Mouse (Mus musculus) MEL (cell line): ENCODE data around the gene Mipol1. TPM values are rescaled to one million over a fixed set of nuclear protein-coding genes. Genes with fewer than 3 reads are reported as not detected.

Source experiments
- DNase-seq: peaks from one replicate; pipeline ENCODE4 v3.0.0; 2011; ENCODE audit warnings: low read depth, low spot score
- H3K27ac ChIP-seq: 2 replicates; pipeline ENCODE4 v1.5.1; 2012; ENCODE audit warnings: low read depth, mild to moderate bottlenecking, control low read depth, low read length, moderate library complexity; ENCODE audit not compliant: control insufficient read depth
- H3K27me3 ChIP-seq, 2 experiments: fragments of 150-350 bp in 1 of 2; sonication (generic) in 1 of 2; 2 replicates each; pipeline ENCODE4 v1.6.1; 2012; ENCODE audit warnings: low read length in 2 of 2, mild to moderate bottlenecking in 2 of 2, improper control_type of control experiment in 1 of 2, moderate library complexity in 1 of 2; ENCODE audit not compliant: insufficient read depth in 2 of 2, control insufficient read depth in 1 of 2
- H3K36me3 ChIP-seq, 2 experiments: 2 replicates each; pipeline ENCODE4 v1.6.1; 2012 to 2014; ENCODE audit warnings: low read length in 2 of 2, improper control_type of control experiment in 1 of 2, inconsistent platforms in 1 of 2, mild to moderate bottlenecking in 1 of 2; ENCODE audit not compliant: insufficient read depth in 2 of 2, control insufficient read depth in 1 of 2
- H3K4me1 ChIP-seq, 2 experiments: fragments of 150-350 bp in 1 of 2; sonication (generic) in 1 of 2; 2 replicates each; pipeline ENCODE4 v1.6.1; 2012; ENCODE audit warnings: low read length in 2 of 2, improper control_type of control experiment in 1 of 2, mild to moderate bottlenecking in 1 of 2; ENCODE audit not compliant: insufficient read depth in 2 of 2, control insufficient read depth in 1 of 2
- H3K4me3 ChIP-seq, 2 experiments: fragments of 150-350 bp in 1 of 2; sonication (generic) in 1 of 2; 2 replicates each; pipeline ENCODE4 v1.5.1; 2012; ENCODE audit warnings: low read depth in 2 of 2, low read length in 2 of 2, mild to moderate bottlenecking in 2 of 2, moderate library complexity in 2 of 2, control low read depth in 1 of 2, improper control_type of control experiment in 1 of 2; ENCODE audit not compliant: control insufficient read depth in 1 of 2, insufficient read depth in 1 of 2
- H3K79me2 ChIP-seq: 2 replicates; pipeline ENCODE4 v1.6.1; 2012; ENCODE audit warnings: mild to moderate bottlenecking, low read length, moderate library complexity; ENCODE audit not compliant: control insufficient read depth, poor library complexity, insufficient read depth
- H3K9ac ChIP-seq: 2 replicates; pipeline ENCODE4 v1.6.1; 2012; ENCODE audit warnings: low read depth, mild to moderate bottlenecking, control low read depth, low read length, moderate library complexity; ENCODE audit not compliant: control insufficient read depth, poor library complexity, severe bottlenecking
- H3K9me3 ChIP-seq: fragments of 150-350 bp; sonication (generic); replicated peaks from 2 replicates; pipeline ENCODE4 v1.6.1; 2012; ENCODE audit warnings: mild to moderate bottlenecking, low read length, improper control_type of control experiment, moderate library complexity; ENCODE audit not compliant: insufficient read depth
- BHLHE40 ChIP-seq: IDR thresholded peaks from 2 replicates; pipeline ENCODE4 v1.6.1; 2012; ENCODE audit warnings: low read depth, mild to moderate bottlenecking, inconsistent platforms, low read length, improper control_type of control experiment, borderline replicate concordance
- CHD1 ChIP-seq: IDR thresholded peaks from 2 replicates; pipeline ENCODE4 v1.6.1; 2012; ENCODE audit warnings: low read depth, mild to moderate bottlenecking, inconsistent platforms, low read length, improper control_type of control experiment
- CHD2 ChIP-seq: IDR thresholded peaks from 2 replicates; pipeline ENCODE4 v1.6.1; 2011; ENCODE audit warnings: low read length, improper control_type of control experiment
- EP300 ChIP-seq, 2 experiments: IDR thresholded peaks; 2 replicates each; pipeline ENCODE4 v1.6.1; 2011; ENCODE audit warnings: improper control_type of control experiment in 2 of 2, low read length in 2 of 2, low read depth in 1 of 2, mild to moderate bottlenecking in 1 of 2
- ETS1 ChIP-seq: IDR thresholded peaks from 2 replicates; pipeline ENCODE4 v1.6.1; 2012; ENCODE audit warnings: low read depth, mild to moderate bottlenecking, inconsistent platforms, low read length, improper control_type of control experiment, moderate library complexity
- HCFC1 ChIP-seq: IDR thresholded peaks from 2 replicates; pipeline ENCODE4 v1.6.1; 2012; ENCODE audit warnings: low read depth, mild to moderate bottlenecking, inconsistent platforms, low read length, improper control_type of control experiment, moderate library complexity
- JUND ChIP-seq: IDR thresholded peaks from 2 replicates; pipeline ENCODE4 v1.6.1; 2011; ENCODE audit warnings: low read depth, mild to moderate bottlenecking, improper control_type of control experiment, low read length
- KAT2A ChIP-seq: conservative IDR thresholded peaks from 2 replicates; pipeline ENCODE4 v1.6.1; 2012; ENCODE audit warnings: low read depth, low read length, improper control_type of control experiment, inconsistent platforms
- MAFK ChIP-seq: IDR thresholded peaks from 2 replicates; pipeline ENCODE4 v1.6.1; 2011; ENCODE audit warnings: low read depth, mild to moderate bottlenecking, low read length, improper control_type of control experiment, borderline replicate concordance
- MAZ ChIP-seq: IDR thresholded peaks from 2 replicates; pipeline ENCODE4 v1.6.1; 2012; ENCODE audit warnings: low read depth, mild to moderate bottlenecking, inconsistent platforms, low read length, improper control_type of control experiment
- MEF2A ChIP-seq: IDR thresholded peaks from 2 replicates; pipeline ENCODE4 v1.6.1; 2014; ENCODE audit warnings: low read depth, mild to moderate bottlenecking, inconsistent platforms, low read length, improper control_type of control experiment; ENCODE audit not compliant: poor library complexity, insufficient replicate concordance, severe bottlenecking; ENCODE audit errors: extremely low read depth
- MXI1 ChIP-seq: IDR thresholded peaks from 2 replicates; pipeline ENCODE4 v1.6.1; 2011; ENCODE audit warnings: mild to moderate bottlenecking, low read depth, low read length, improper control_type of control experiment
- MYB ChIP-seq: IDR thresholded peaks from 2 replicates; pipeline ENCODE4 v1.6.1; 2011; ENCODE audit warnings: mild to moderate bottlenecking, low read depth, low read length, improper control_type of control experiment
- MYC ChIP-seq: IDR thresholded peaks from 2 replicates; pipeline ENCODE4 v1.6.1; 2011; ENCODE audit warnings: low read depth, mild to moderate bottlenecking, low read length, improper control_type of control experiment, moderate library complexity
- NRF1 ChIP-seq: IDR thresholded peaks from 2 replicates; pipeline ENCODE4 v1.6.1; 2014; ENCODE audit warnings: low read depth, mild to moderate bottlenecking, inconsistent platforms, low read length, improper control_type of control experiment, moderate library complexity; ENCODE audit not compliant: poor library complexity, insufficient read depth, severe bottlenecking
- SMC3 ChIP-seq: IDR thresholded peaks from 2 replicates; pipeline ENCODE4 v1.6.1; 2011; ENCODE audit warnings: low read depth, low read length, improper control_type of control experiment
- TAL1 ChIP-seq: IDR thresholded peaks from 2 replicates; pipeline ENCODE4 v1.6.1; 2012; ENCODE audit warnings: mild to moderate bottlenecking, inconsistent platforms, low read length, moderate library complexity, mixed read lengths
- TBP ChIP-seq: IDR thresholded peaks from 2 replicates; pipeline ENCODE4 v1.8.0; 2011; ENCODE audit warnings: low read depth, low read length, improper control_type of control experiment
- TCF12 ChIP-seq: IDR thresholded peaks from 2 replicates; pipeline ENCODE4 v1.6.1; 2014; ENCODE audit warnings: low read depth, mild to moderate bottlenecking, inconsistent platforms, low read length, improper control_type of control experiment, moderate library complexity
- UBTF ChIP-seq: IDR thresholded peaks from 2 replicates; pipeline ENCODE4 v1.6.1; 2012; ENCODE audit warnings: low read depth, mild to moderate bottlenecking, inconsistent platforms, low read length, improper control_type of control experiment, moderate library complexity, borderline replicate concordance; ENCODE audit not compliant: insufficient read depth
- USF1 ChIP-seq: IDR thresholded peaks from 2 replicates; pipeline ENCODE4 v1.6.1; 2014; ENCODE audit warnings: low read depth, mild to moderate bottlenecking, inconsistent platforms, low read length, improper control_type of control experiment, moderate library complexity
- USF2 ChIP-seq, 2 experiments: IDR thresholded peaks; 2 replicates each; pipeline ENCODE4 v1.6.1; 2011 to 2012; ENCODE audit warnings: improper control_type of control experiment in 2 of 2, low read length in 2 of 2, borderline replicate concordance in 1 of 2, inconsistent platforms in 1 of 2, low read depth in 1 of 2, mild to moderate bottlenecking in 1 of 2; ENCODE audit not compliant: insufficient read depth in 1 of 2
- ZC3H11A ChIP-seq: IDR thresholded peaks from 2 replicates; pipeline ENCODE4 v1.6.1; 2012; ENCODE audit warnings: low read depth, mild to moderate bottlenecking, inconsistent platforms, low read length, improper control_type of control experiment
- polyA plus RNA-seq, 2 experiments: library from polyadenylated mRNA; stranded (reverse) in 1 of 2; unstranded in 1 of 2; fragments of >175 nt in 1 of 2; fragments of >200 nt in 1 of 2; gene quantifications; 2 replicates each; pipeline versions ENCODE4 v1.2.1 to v1.2.4; 2012; ENCODE audit warnings: low replicate concordance in 2 of 2, low read depth in 1 of 2; ENCODE audit not compliant: insufficient read length in 2 of 2, insufficient read depth in 1 of 2, missing spikeins in 1 of 2
- total RNA-seq: library from RNA; depleted of rRNA; stranded (reverse); fragments of 300-350 nt; gene quantifications from 2 replicates; pipeline ENCODE4 v1.2.3, GENCODE M21; 2012

Gene Mipol1
- total and polyA plus RNA-seq, 3 experiments = 4.0 to 8.3 TPM; not detected in 1

DNA sequence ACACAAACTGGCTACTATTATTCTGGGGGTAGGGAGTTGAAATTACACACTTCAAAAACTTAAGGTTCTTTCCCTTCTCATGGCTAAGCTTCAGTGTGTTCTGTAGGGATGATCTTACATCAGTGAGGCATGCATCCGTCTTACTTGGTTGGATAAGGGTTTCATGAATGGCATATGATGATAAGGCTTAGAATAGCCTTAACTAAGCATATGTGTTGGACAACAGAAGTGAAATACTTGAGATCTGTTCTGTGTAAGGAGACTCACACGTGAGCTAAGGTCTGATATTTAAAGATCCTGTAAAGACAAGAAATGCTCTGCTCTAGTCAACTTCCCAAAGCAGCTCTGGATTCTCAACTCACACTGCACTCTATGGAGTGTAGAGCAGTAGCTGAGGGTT is 44.1 kb upstream of the Mipol1 start:
- H3K27ac ChIP-seq = no peak overlapping the region
- peaks cover 0 to 16% of the 10 kb centered on the region in 2 experiments; a peak in 2 of 4 replicates for H3K4me1 ChIP-seq
- no peaks in the 10 kb centered on the region for H3K9me3 ChIP-seq
- H3K36me3 ChIP-seq = peaks cover 0 to 17% of the 10 kb centered on the region in 2 experiments; a peak in 2 of 4 replicates
- H3K4me3 ChIP-seq = no peak overlapping the region
- DNase-seq = peak; percentile 61
- H3K27me3 ChIP-seq = no peaks in the 10 kb centered on the region
- no peak for TF ChIP-seq TBP
- 0 out of 2 replicates have a peak, but pooled peaks have one; percentile 5 for TF ChIP-seq TAL1
- no peak for TF ChIP-seq NRF1
- TF ChIP-seq MAFK = no peak
- TF ChIP-seq EP300 (IDR thresholded peaks at IDR 0.05; ENCODE audit: low read depth in 1 of 2, low read length in 2 of 2) = peak in 1 of 2 experiments; percentile 46; a peak in 1 of 4 replicates
- TF ChIP-seq KAT2A = no peak
- no peak for TF ChIP-seq HCFC1
- TF ChIP-seq JUND = no peak
- TF ChIP-seq MYC = no peak
- TF ChIP-seq MEF2A = no peak
- TF ChIP-seq USF1 = 0 out of 2 replicates have a peak, but pooled peaks have one; percentile 28
- TF ChIP-seq TCF12 = peak; percentile 61; the same call in 1 of the 2 replicates
- no peak for TF ChIP-seq USF2 (IDR thresholded peaks at IDR 0.05; ENCODE audit: borderline replicate concordance in 1 of 2, insufficient read depth in 1 of 2, low read depth in 1 of 2, low read length in 2 of 2)
- no peak for TF ChIP-seq ZC3H11A
- no peak for TF ChIP-seq SMC3
- peak; percentile 88 for TF ChIP-seq BHLHE40
- TF ChIP-seq MYB = no peak
- TF ChIP-seq UBTF = no peak
- TF ChIP-seq MXI1 = peak; percentile 60; the same call in 1 of the 2 replicates
- TF ChIP-seq CHD2 = no peak
- no peak for TF ChIP-seq CHD1
- no peak for TF ChIP-seq MAZ
- peak; percentile 41; the same call in 1 of the 2 replicates for TF ChIP-seq ETS1
- H3K9ac ChIP-seq = no peak overlapping the region
- peaks cover 2% of the 10 kb centered on the region; the same call in 1 of the 2 replicates for H3K79me2 ChIP-seq
